Mouse (Mus musculus) hematopoietic stem cell, adult 5-6 weeks (primary cell): ENCODE data around the gene Cdhr4. TPM values are rescaled to one million over a fixed set of nuclear protein-coding genes. Genes with fewer than 3 reads are reported as not detected.

Experiments used
- ATAC-seq, 2 experiments: fragments of 125-278 bp in 1 of 2; replicated peaks in 1 of 2; 2 replicates each; pipeline ENCODE4 v1.8.0; 2016 to 2017; ENCODE audit warnings: inconsistent platforms in 2 of 2, mild to moderate bottlenecking in 2 of 2, moderate number of reproducible peaks in 2 of 2, low read depth in 1 of 2, moderate TSS enrichment in 1 of 2; ENCODE audit not compliant: low FRiP score in 2 of 2, poor library complexity in 2 of 2, severe bottlenecking in 2 of 2, insufficient read depth in 1 of 2, low TSS enrichment in 1 of 2
- total RNA-seq: library from RNA; stranded (forward); fragments of 172-1452, 232-1000 nt; gene quantifications from 2 replicates; pipeline ENCODE4 v1.2.3, GENCODE M21; 2017

The Cdhr4 gene
- total RNA-seq, 1 experiment from 2014 or later, result 3.3 TPM

- no peak for ATAC-seq
These were observed 22.0 kb upstream of the Cdhr4 start for GRCm38 (mm10) chr9:107970311-107970710.

GRCm38 (mm10) chr9:107971690-107972541 is 20.4 kb upstream of the Cdhr4 start:
- ATAC-seq, result peak; percentile 58 to 61

GRCm38 (mm10) chr9:107974491-107975171 is 17.7 kb upstream of the Cdhr4 start:
- peak in 1 of 2 experiments; percentile 4; a peak in 1 of 4 replicates for ATAC-seq

GRCm38 (mm10) chr9:107975399-107976386 is 16.6 kb upstream of the Cdhr4 start, which contains the start of gene Uba7:
TSS of gene Uba7 (plus strand) at chr9:107975505.
- peak; percentile 80 to 81 for ATAC-seq

DNA sequence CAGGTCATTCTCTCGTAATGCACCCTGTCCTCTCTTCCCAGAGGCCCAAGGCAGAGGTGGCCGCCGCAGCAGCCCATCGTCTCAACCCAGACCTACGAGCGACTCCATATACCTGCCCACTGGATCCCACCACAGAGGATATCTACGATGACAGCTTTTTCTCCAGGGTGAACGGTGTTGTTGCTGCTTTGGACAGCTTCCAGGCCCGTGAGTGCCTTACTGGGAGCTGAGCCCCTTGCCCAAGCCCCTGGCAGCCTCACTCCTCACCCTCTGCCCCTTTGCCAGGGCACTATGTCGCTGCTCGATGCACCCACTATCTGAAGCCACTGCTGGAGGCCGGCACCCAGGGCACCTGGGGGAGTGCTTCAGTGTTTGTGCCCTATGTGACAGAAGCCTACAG is 13.5 kb upstream of the Cdhr4 start:
- no peak for ATAC-seq

DNA sequence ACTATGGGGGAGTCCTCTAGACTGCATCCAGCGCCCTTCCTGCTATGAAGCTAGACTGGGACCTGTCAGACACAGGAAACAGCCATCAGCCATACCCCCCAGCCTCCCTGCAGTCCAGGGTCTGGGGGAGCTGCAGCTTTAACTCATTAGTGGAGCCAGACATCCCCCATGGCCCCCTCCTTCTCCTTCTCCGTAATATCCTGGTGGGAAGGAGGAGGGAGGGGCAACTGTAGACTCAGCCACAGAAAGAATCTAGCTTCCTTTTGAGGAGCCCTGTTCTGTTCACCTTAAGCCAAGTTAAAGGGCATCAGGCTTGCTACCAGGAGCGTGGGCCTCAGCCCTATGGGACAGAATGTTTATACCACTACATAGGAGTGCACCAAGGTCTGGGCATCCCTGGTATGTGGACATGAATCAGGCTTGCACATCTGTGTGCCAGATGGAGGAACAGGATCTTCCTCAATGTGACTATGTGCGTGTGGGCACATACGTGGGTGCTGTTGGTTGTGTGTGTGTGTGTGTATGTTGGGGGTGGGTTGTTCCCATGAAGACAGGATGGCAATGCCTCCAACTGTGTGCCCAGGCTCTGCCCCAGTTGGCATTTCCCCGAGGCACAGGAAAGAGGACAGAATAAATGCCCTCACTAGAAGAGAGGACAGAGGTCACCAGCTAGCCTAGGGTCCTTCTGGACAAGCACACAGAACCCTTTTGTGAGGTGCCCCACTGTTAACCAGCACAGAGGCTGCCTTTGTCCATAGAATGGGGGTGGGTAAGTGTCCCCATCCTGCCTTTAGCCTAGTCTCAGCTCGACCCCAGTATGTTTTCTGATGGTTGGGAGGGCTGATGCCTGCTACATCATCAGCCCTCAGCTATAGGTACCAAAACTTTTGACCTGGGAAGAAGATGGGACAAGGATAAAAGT is 10.4 kb upstream of the Cdhr4 start:
- no peak for ATAC-seq

DNA sequence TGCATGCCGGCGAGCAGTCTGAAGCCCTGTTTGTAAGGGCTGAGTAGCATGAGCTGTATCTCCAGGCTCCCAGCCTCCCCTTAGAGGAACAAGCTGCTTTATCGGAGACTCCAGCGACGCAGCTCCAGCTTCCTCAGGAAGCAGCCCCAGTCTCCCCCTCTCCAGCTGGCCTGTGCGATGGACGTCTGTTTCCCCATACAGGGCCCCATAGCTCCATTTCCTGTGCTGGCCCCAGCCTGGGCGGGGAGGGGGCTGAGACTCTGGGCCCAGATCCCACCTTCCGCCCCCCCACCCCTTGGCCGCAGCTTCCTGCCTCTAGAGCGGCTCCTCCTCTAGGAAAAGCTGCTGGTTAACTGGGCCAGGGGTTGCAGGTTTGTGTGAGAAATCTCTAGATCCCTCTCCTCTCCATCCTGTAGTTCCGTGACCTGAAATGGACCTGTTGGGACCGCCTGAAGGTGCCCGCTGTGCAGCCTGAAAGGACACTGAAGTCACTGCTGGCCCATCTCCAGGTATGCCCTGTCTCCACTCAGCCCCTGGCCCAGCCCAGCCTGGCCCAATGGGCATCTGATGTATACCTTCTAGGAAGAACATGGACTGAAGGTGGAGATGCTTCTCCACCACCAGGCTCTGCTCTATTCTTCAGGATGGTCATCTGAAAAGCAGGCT is 9.5 kb upstream of the Cdhr4 start, which contains the start of gene Gm20661:
Gene Gm20661, plus strand, starts transcription at position 378 of the 666 bp plus-strand sequence.
- ATAC-seq, result peak; percentile 50 to 58

- peak; percentile 42 to 46 for ATAC-seq
These were observed 8.8 kb upstream of the Cdhr4 start for GRCm38 (mm10) chr9:107983421-107983890.

GRCm38 (mm10) chr9:107984052-107984753 is 8.1 kb upstream of the Cdhr4 start:
- no peak for ATAC-seq

- ATAC-seq, result no peak
These were observed 7.6 kb upstream of the Cdhr4 start for GRCm38 (mm10) chr9:107984754-107985055.

GRCm38 (mm10) chr9:107985131-107986119 is 6.9 kb upstream of the Cdhr4 start, which contains the start of gene Inka1:
TSS of gene Inka1 (minus strand) at chr9:107985879.
- ATAC-seq, result peak; percentile 35 to 37; a peak in 2 of 4 replicates

DNA sequence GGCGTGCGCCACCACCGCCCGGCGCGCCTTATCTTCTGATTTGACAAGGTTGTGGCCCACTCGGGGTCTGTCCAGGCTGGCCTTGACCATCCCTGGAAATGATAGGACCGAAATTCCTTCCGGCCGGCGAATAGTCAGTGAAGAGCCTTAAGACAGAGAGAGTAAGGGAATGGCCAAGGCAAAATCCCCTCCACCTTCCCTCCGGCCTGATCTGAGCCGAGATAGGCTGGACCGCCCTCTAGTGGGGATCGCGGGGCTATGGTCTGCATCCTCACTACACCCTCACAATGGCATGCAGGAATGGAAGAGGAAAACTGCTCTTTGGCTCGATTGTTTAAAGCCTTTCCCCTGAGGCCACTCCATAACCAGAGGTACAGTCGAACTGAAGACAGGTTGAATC is 5.9 kb upstream of the Cdhr4 start:
- 0 out of 4 replicates have a peak, but pooled peaks have one; percentile 18 to 33 for ATAC-seq

DNA sequence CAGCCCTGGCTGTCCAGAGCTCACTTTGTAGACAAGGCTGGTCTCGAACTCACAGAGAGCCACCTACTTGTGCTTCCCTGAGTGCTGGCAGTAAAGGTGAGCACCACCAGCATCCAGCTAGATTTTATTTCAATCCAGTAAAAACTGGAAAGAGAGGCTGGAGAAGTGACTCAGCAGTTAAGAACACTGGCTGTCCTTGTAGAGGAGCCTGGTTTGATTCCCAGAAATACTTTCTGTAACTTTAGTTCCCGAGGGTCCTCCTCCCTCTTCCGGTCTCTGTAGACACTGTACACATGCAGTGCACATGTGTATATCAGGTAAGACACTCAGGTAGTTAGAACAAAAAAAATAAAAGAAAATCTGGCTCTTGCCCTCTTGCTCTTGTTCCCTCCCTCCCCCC is 4.3 kb upstream of the Cdhr4 start:
- no peak for ATAC-seq

DNA sequence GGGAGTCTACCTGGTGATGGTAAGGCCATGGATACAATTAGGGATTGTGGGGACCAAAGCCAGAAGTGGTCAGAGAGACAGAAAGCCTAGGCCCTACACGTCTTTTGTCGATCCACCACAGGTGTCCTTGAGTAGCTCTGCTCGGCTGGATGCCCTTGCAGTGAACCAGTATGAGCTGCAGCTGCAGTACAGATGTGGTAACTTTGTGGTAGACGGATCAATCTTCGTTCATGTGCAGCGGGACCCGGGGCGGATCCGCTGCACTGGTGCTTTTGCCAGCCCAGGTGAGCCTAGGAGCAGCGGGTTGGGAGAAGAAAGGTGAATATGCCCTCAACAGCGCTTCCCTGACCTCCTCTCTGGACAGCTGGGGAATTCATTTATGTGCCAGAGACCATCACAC is 716 bp downstream of the Cdhr4 start:
- no peak for ATAC-seq
